Mouse (Mus musculus) ES-Bruce4 (cell line): ENCODE data around the gene Tmem176a.

Source experiments
- CTCF ChIP-seq: IDR thresholded peaks from one replicate; pipeline ENCODE4 v1.8.1; 2011; ENCODE audit warnings: low read depth, low read length
- EP300 ChIP-seq: IDR thresholded peaks from 2 replicates; pipeline ENCODE4 v1.6.1; 2011; ENCODE audit warnings: low read depth, low read length; ENCODE audit not compliant: insufficient read depth

- no peak for TF ChIP-seq CTCF
- TF ChIP-seq EP300, result no peak
Measured at GRCm38 (mm10) chr6:48864181-48864580, 23.5 kb downstream of the Tmem176a start.
